Mouse (Mus musculus) heart, postnatal 4 days (tissue): ENCODE measurements around the gene Fgfr4. TPM values are rescaled to one million over a fixed set of nuclear protein-coding genes. Genes with fewer than 3 reads are reported as not detected.

Source experiments
- DNase-seq: peaks from one replicate; pipeline ENCODE4 v3.0.0; 2021
- total RNA-seq, 2 experiments: library from RNA; stranded (reverse); gene quantifications; 2 replicates each; pipeline ENCODE4 v1.2.3; 2021

Gene Fgfr4
- total RNA-seq, result 1 to 10 TPM in 1 of 2 experiments, under 1 TPM in 1; 0.61 to 1.3 TPM

- peak; percentile 34 for DNase-seq
Measured at GRCm38 (mm10) chr13:55152621-55153415, at the start of gene Fgfr4. Fgfr4 (plus strand) TSS chr13:55152640.

- DNase-seq, result no peak
Measured at GRCm38 (mm10) chr13:55103351-55103750, 49.1 kb upstream of the Fgfr4 start.

GRCm38 (mm10) chr13:55105045-55105952 is 47.1 kb upstream of the Fgfr4 start, which contains the start of gene Zfp346:
Zfp346 (plus strand) TSS chr13:55105311.
- peak; percentile 98 for DNase-seq

GRCm38 (mm10) chr13:55105953-55106691 is 46.3 kb upstream of the Fgfr4 start:
- no peak for DNase-seq

GRCm38 (mm10) chr13:55107116-55107515 is 45.3 kb upstream of the Fgfr4 start:
- no peak for DNase-seq

GRCm38 (mm10) chr13:55107694-55108093 is 44.7 kb upstream of the Fgfr4 start:
- DNase-seq, result peak; percentile 60

GRCm38 (mm10) chr13:55114375-55114774 is 38.1 kb upstream of the Fgfr4 start:
- no peak for DNase-seq

- DNase-seq, result no peak
Measured at GRCm38 (mm10) chr13:55124903-55125302, 27.5 kb upstream of the Fgfr4 start.

- no peak for DNase-seq
Measured at GRCm38 (mm10) chr13:55133448-55133847, 19.0 kb upstream of the Fgfr4 start, which contains the start of gene Gm17617. Gm17617 (minus strand) TSS chr13:55133548.

- DNase-seq, result peak; percentile 37
Measured at GRCm38 (mm10) chr13:55135382-55135781, 17.1 kb upstream of the Fgfr4 start.

GRCm38 (mm10) chr13:55140271-55140670 is 12.2 kb upstream of the Fgfr4 start:
- DNase-seq, result no peak

GRCm38 (mm10) chr13:55153951-55154350 is 1.5 kb downstream of the Fgfr4 start:
- no peak for DNase-seq

GRCm38 (mm10) chr13:55162365-55162764 is 9.9 kb downstream of the Fgfr4 start:
- no peak for DNase-seq

GRCm38 (mm10) chr13:55163553-55163952 is 11.1 kb downstream of the Fgfr4 start:
- peak; percentile 33 for DNase-seq

- DNase-seq, result no peak
Measured at GRCm38 (mm10) chr13:55165831-55166339, 13.4 kb downstream of the Fgfr4 start.

GRCm38 (mm10) chr13:55166806-55167725 is 14.6 kb downstream of the Fgfr4 start:
- no peak for DNase-seq

- DNase-seq, result no peak
Measured at GRCm38 (mm10) chr13:55167798-55168197, 15.4 kb downstream of the Fgfr4 start.

- no peak for DNase-seq
Measured at GRCm38 (mm10) chr13:55168255-55168654, 15.8 kb downstream of the Fgfr4 start.

- DNase-seq, result peak; percentile 69
Measured at GRCm38 (mm10) chr13:55168958-55169369, 16.5 kb downstream of the Fgfr4 start.

- peak; percentile 72 for DNase-seq
Measured at GRCm38 (mm10) chr13:55171517-55172335, 19.3 kb downstream of the Fgfr4 start.
